Mouse (Mus musculus) hindbrain, embryonic 11.5 days (tissue): ENCODE data around the gene Npas2. TPM values are rescaled to one million over a fixed set of nuclear protein-coding genes. Genes with fewer than 3 reads are reported as not detected.

Source experiments
- ATAC-seq: fragments of 200-750 bp; cut with Nextera tagmentation; 2 replicates; pipeline ENCODE4 v1.8.0; 2017; ENCODE audit warnings: mild to moderate bottlenecking, moderate TSS enrichment, moderate library complexity; ENCODE audit not compliant: low FRiP score
- DNase-seq: peaks from one replicate; pipeline ENCODE4 v3.0.0-alpha.2; 2015; ENCODE audit warnings: low spot score
- H3K27ac ChIP-seq: fragments of 300-500 bp; sonication (generic); 2 replicates; pipeline ENCODE4 v1.5.1; 2014; ENCODE audit warnings: mild to moderate bottlenecking, low read depth, low read length
- H3K27me3 ChIP-seq: fragments of 300-500 bp; sonication (generic); 2 replicates; pipeline ENCODE4 v1.6.1; 2014; ENCODE audit warnings: mild to moderate bottlenecking, low read length, moderate library complexity, mixed read lengths; ENCODE audit not compliant: control insufficient read depth, insufficient read depth
- H3K36me3 ChIP-seq: fragments of 300-500 bp; sonication (generic); 2 replicates; pipeline ENCODE4 v1.6.1; 2014; ENCODE audit warnings: mild to moderate bottlenecking, low read length, moderate library complexity, mixed read lengths; ENCODE audit not compliant: control insufficient read depth, insufficient read depth
- H3K4me1 ChIP-seq: fragments of 300-500 bp; sonication (generic); replicated peaks from 2 replicates; pipeline ENCODE4 v1.6.1; 2014; ENCODE audit warnings: low read length, mixed read lengths; ENCODE audit not compliant: control insufficient read depth, insufficient read depth
- H3K4me2 ChIP-seq: fragments of 300-500 bp; sonication (generic); replicated peaks from 2 replicates; pipeline ENCODE4 v1.6.1; 2014; ENCODE audit warnings: mild to moderate bottlenecking, low read depth, low read length
- H3K4me3 ChIP-seq: fragments of 300-500 bp; sonication (generic); 2 replicates; pipeline ENCODE4 v1.5.1; 2014; ENCODE audit warnings: low read depth, low read length
- H3K9ac ChIP-seq: fragments of 300-500 bp; sonication (generic); 2 replicates; pipeline ENCODE4 v1.6.1; 2014; ENCODE audit warnings: low read depth, low read length
- H3K9me3 ChIP-seq: fragments of 300-500 bp; sonication (generic); 2 replicates; pipeline ENCODE4 v1.6.1; 2016; ENCODE audit warnings: low read length; ENCODE audit not compliant: control insufficient read depth
- WGBS: fragments of 180-500 bp; shearing (Covaris S2); extraction: QIAGEN DNeasy Blood & Tissue Kit; methylation state at CpG from one replicate; pipeline ENCODE4 v1.1.7; 2014; 5-methylcytosine and 5-hydroxymethylcytosine counted together
- polyA plus RNA-seq: library from polyadenylated mRNA; unstranded; fragments of >200 nt; fragmentation: Nextera tagmentation; extraction: Ambion mirVana; gene quantifications from 2 replicates; pipeline ENCODE4 v1.2.1, GENCODE M21; 2014

Npas2 gene
- polyA plus RNA-seq, 1 experiment from 2014 or later = 0.12 TPM

- Histone ChIP-seq H3K9ac (no peak overlapping the region), H3K27me3 (no peaks in the 10 kb centered on the region), H3K9me3 (no peaks in the 10 kb centered on the region), H3K4me3 (no peak overlapping the region), H3K27ac (no peak overlapping the region), H3K36me3 (no peaks in the 10 kb centered on the region), H3K4me1 (no peaks in the 10 kb centered on the region), H3K4me2 (no peak overlapping the region)
- no peak for DNase-seq
- no peak for ATAC-seq
- WGBS = 92% methylated on average over 3 of the region's 3 CpGs
These were observed 206.6 kb downstream of the Npas2 start for GRCm38 (mm10) chr1:39400173-39400572.

- Histone ChIP-seq H3K4me2 (no peak overlapping the region), H3K27ac (no peak overlapping the region), H3K4me3 (no peak overlapping the region), H3K4me1 (no peaks in the 10 kb centered on the region), H3K36me3 (no peaks in the 10 kb centered on the region), H3K9me3 (no peaks in the 10 kb centered on the region), H3K27me3 (no peaks in the 10 kb centered on the region), H3K9ac (no peak overlapping the region)
- WGBS = 87% methylated on average over 4 of the region's 4 CpGs
- DNase-seq (no peak), ATAC-seq (no peak)
These were observed 213.6 kb downstream of the Npas2 start for GRCm38 (mm10) chr1:39407108-39407507.

- H3K4me2 ChIP-seq = no peak overlapping the region
- no peaks in the 10 kb centered on the region for H3K36me3 ChIP-seq
- no peaks in the 10 kb centered on the region for H3K27me3 ChIP-seq
- no peak overlapping the region for H3K27ac ChIP-seq
- DNase-seq = no peak
- no peak overlapping the region for H3K9ac ChIP-seq
- no peak for ATAC-seq
- H3K4me1 ChIP-seq = no peaks in the 10 kb centered on the region
- WGBS = 89% methylated on average over 6 of the region's 6 CpGs
- no peaks in the 10 kb centered on the region for H3K9me3 ChIP-seq
- no peak overlapping the region for H3K4me3 ChIP-seq
These were observed 214.6 kb downstream of the Npas2 start for GRCm38 (mm10) chr1:39408123-39408522.

- Histone ChIP-seq H3K27ac (no peak overlapping the region), H3K27me3 (no peaks in the 10 kb centered on the region), H3K4me3 (no peak overlapping the region), H3K9ac (no peak overlapping the region), H3K36me3 (no peaks in the 10 kb centered on the region), H3K4me2 (no peak overlapping the region), H3K4me1 (no peaks in the 10 kb centered on the region), H3K9me3 (no peaks in the 10 kb centered on the region)
- DNase-seq = no peak
- 63% methylated on average over 7 of the region's 7 CpGs for WGBS
- ATAC-seq = no peak
These were observed 215.1 kb downstream of the Npas2 start for GRCm38 (mm10) chr1:39408668-39409067.

GRCm38 (mm10) chr1:39410085-39410821, 216.7 kb downstream of the Npas2 start:
- H3K27ac ChIP-seq = no peak overlapping the region
- no peak overlapping the region for H3K4me3 ChIP-seq
- H3K9ac ChIP-seq = no peak overlapping the region
- H3K27me3 ChIP-seq = no peaks in the 10 kb centered on the region
- ATAC-seq (no peak), DNase-seq (no peak)
- no peaks in the 10 kb centered on the region for H3K4me1 ChIP-seq
- H3K36me3 ChIP-seq = no peaks in the 10 kb centered on the region
- H3K4me2 ChIP-seq = no peak overlapping the region
- 84% methylated on average over 19 of the region's 19 CpGs for WGBS
- H3K9me3 ChIP-seq = no peaks in the 10 kb centered on the region

Other genes with a start within 250 kb of the Npas2 start
- 173 TPM in 2 replicates for gene Pdcl3, start 208.1 kb upstream of the Npas2 start, polyA plus RNA-seq
- gene Rpl31, start 174.1 kb downstream of the Npas2 start, polyA plus RNA-seq = 426 and 434 TPM in 2 replicates